Mouse (Mus musculus) liver, adult 2 months (tissue): ENCODE measurements around the gene Fermt2.

Experiments
- CTCF ChIP-seq: fragments of 200-500 bp; IDR thresholded peaks from 2 replicates; pipeline ENCODE4 v1.5.1; 2011; ENCODE audit warnings: low read depth, low read length, control low read depth
- POLR2A ChIP-seq: fragments of 200-500 bp; IDR thresholded peaks from 2 replicates; pipeline ENCODE4 v1.6.1; 2011; ENCODE audit warnings: low read length, control low read depth; ENCODE audit not compliant: insufficient read depth; ENCODE audit errors: extremely low read depth

DNA sequence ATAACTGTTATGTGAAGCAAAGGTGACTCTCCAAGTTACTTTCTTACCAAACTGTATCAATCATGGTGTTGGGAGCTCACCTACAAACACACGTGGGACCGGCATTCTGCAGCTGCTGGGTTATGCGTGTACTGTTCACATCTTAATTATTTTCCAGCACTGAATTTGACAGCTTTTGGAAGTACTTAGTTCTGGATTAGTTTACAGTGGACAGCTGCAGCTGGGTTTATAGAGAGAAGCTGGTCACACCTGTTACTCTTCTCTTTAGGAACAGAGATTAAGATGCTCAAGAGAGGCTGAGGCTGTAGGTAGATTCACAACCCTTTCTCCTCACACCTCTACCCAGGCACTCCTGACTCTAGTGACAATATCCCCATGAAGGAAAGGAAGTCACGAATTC, 23.8 kb downstream of the Fermt2 start:
- TF ChIP-seq CTCF: no peak
- TF ChIP-seq POLR2A: no peak
